Mouse (Mus musculus) neural tube, embryonic 11.5 days (tissue): ENCODE measurements around the gene Tns1. TPM values are rescaled to one million over a fixed set of nuclear protein-coding genes. Genes with fewer than 3 reads are reported as not detected.

Source experiments
- ATAC-seq: fragments of 200-750 bp; cut with Nextera tagmentation; 2 replicates; pipeline ENCODE4 v1.8.0; 2017; ENCODE audit warnings: moderate number of reproducible peaks, mild to moderate bottlenecking, moderate TSS enrichment, moderate library complexity; ENCODE audit not compliant: insufficient read depth, low FRiP score, low TSS enrichment
- DNase-seq: peaks from one replicate; pipeline ENCODE4 v3.0.0-alpha.2; 2015; ENCODE audit warnings: low spot score
- H3K27ac ChIP-seq: fragments of 300-500 bp; sonication (generic); 2 replicates; pipeline ENCODE4 v1.5.1; 2014; ENCODE audit warnings: low read depth, mild to moderate bottlenecking, low read length
- H3K27me3 ChIP-seq: fragments of 300-500 bp; sonication (generic); 2 replicates; pipeline ENCODE4 v1.6.1; 2014; ENCODE audit warnings: mild to moderate bottlenecking, low read length, mixed read lengths; ENCODE audit not compliant: control insufficient read depth, insufficient read depth
- H3K36me3 ChIP-seq: fragments of 300-500 bp; sonication (generic); 2 replicates; pipeline ENCODE4 v1.6.1; 2014; ENCODE audit warnings: mild to moderate bottlenecking, low read length, moderate library complexity, mixed read lengths; ENCODE audit not compliant: control insufficient read depth, insufficient read depth
- H3K4me1 ChIP-seq: fragments of 300-500 bp; sonication (generic); 2 replicates; pipeline ENCODE4 v1.6.1; 2014; ENCODE audit warnings: low read length, mixed read lengths; ENCODE audit not compliant: control insufficient read depth, insufficient read depth
- H3K4me2 ChIP-seq: fragments of 300-500 bp; sonication (generic); 2 replicates; pipeline ENCODE4 v1.6.1; 2014; ENCODE audit warnings: low read depth, mild to moderate bottlenecking, moderate library complexity
- H3K4me3 ChIP-seq: fragments of 300-500 bp; sonication (generic); 2 replicates; pipeline ENCODE4 v1.5.1; 2014; ENCODE audit warnings: low read depth, low read length
- H3K9ac ChIP-seq: fragments of 300-500 bp; sonication (generic); 2 replicates; pipeline ENCODE4 v1.6.1; 2014; ENCODE audit warnings: mild to moderate bottlenecking, low read length
- H3K9me3 ChIP-seq: fragments of 300-500 bp; sonication (generic); 2 replicates; pipeline ENCODE4 v1.6.1; 2016; ENCODE audit warnings: low read length; ENCODE audit not compliant: control insufficient read depth
- WGBS: fragments of 180-500 bp; shearing (Covaris S2); extraction: QIAGEN DNeasy Blood & Tissue Kit; methylation state at CpG from one replicate; pipeline ENCODE4 v1.1.7; 2014; 5-methylcytosine and 5-hydroxymethylcytosine counted together
- polyA plus RNA-seq: library from polyadenylated mRNA; unstranded; fragments of >200 nt; fragmentation: Nextera tagmentation; extraction: Ambion mirVana; gene quantifications from 2 replicates; pipeline ENCODE4 v1.2.1, GENCODE M21; 2014

The Tns1 gene
- polyA plus RNA-seq, 1 experiment from 2014 or later = 17.9 TPM

- no peak within 1 kb of the TSS for H3K4me3 ChIP-seq
- H3K27me3 ChIP-seq = no peaks in the 10 kb centered on the region
- no peak within 1 kb of the TSS for H3K4me2 ChIP-seq
- H3K4me1 ChIP-seq = no peaks in the 10 kb centered on the region
- H3K36me3 ChIP-seq = no peaks in the 10 kb centered on the region
- DNase-seq (no peak), ATAC-seq (no peak)
- no peak within 1 kb of the TSS for H3K27ac ChIP-seq
- 81% methylated on average over 8 of the region's 8 CpGs for WGBS
- no peaks in the 10 kb centered on the region for H3K9me3 ChIP-seq
- no peak within 1 kb of the TSS for H3K9ac ChIP-seq
Measured at GRCm38 (mm10) chr1:74153461-74154184, 29.4 kb upstream of the Tns1 start, which contains the start of gene Cxcr2. TSS of gene Cxcr2 (plus strand) at chr1:74153989.

- Histone ChIP-seq H3K36me3 (no peaks in the 10 kb centered on the region), H3K4me2 (no peak overlapping the region), H3K4me3 (no peak overlapping the region), H3K9ac (no peak overlapping the region), H3K9me3 (no peaks in the 10 kb centered on the region), H3K27ac (no peak overlapping the region), H3K4me1 (no peaks in the 10 kb centered on the region), H3K27me3 (no peaks in the 10 kb centered on the region)
- 86% methylated on average over 3 of the region's 3 CpGs for WGBS
- ATAC-seq = no peak
- DNase-seq = no peak
Measured at GRCm38 (mm10) chr1:74151091-74151490, 26.8 kb upstream of the Tns1 start.

GRCm38 (mm10) chr1:74150101-74150500, 25.9 kb upstream of the Tns1 start:
- no peak overlapping the region for H3K4me3 ChIP-seq
- H3K9ac ChIP-seq = no peak overlapping the region
- H3K9me3 ChIP-seq = no peaks in the 10 kb centered on the region
- no peaks in the 10 kb centered on the region for H3K36me3 ChIP-seq
- DNase-seq (no peak), ATAC-seq (no peak)
- H3K4me1 ChIP-seq = no peaks in the 10 kb centered on the region
- no peak overlapping the region for H3K4me2 ChIP-seq
- 84% methylated on average over 3 of the region's 3 CpGs for WGBS
- no peak overlapping the region for H3K27ac ChIP-seq
- H3K27me3 ChIP-seq = no peaks in the 10 kb centered on the region

- no peaks in the 10 kb centered on the region for H3K27me3 ChIP-seq
- no peaks in the 10 kb centered on the region for H3K36me3 ChIP-seq
- no peak for ATAC-seq
- no peaks in the 10 kb centered on the region for H3K4me1 ChIP-seq
- H3K27ac ChIP-seq = no peak overlapping the region
- 91% methylated on average over 6 of the region's 6 CpGs for WGBS
- no peak overlapping the region for H3K9ac ChIP-seq
- H3K4me3 ChIP-seq = no peak overlapping the region
- no peak for DNase-seq
- no peak overlapping the region for H3K4me2 ChIP-seq
- no peaks in the 10 kb centered on the region for H3K9me3 ChIP-seq
Measured at GRCm38 (mm10) chr1:74149106-74149885, 25.0 kb upstream of the Tns1 start.

- H3K27me3 ChIP-seq = no peaks in the 10 kb centered on the region
- no peak overlapping the region for H3K9ac ChIP-seq
- no peaks in the 10 kb centered on the region for H3K4me1 ChIP-seq
- no peak overlapping the region for H3K27ac ChIP-seq
- H3K36me3 ChIP-seq = no peaks in the 10 kb centered on the region
- no peaks in the 10 kb centered on the region for H3K9me3 ChIP-seq
- WGBS = 87% methylated on average over 8 of the region's 8 CpGs
- no peak for DNase-seq
- H3K4me3 ChIP-seq = no peak overlapping the region
- H3K4me2 ChIP-seq = no peak overlapping the region
- ATAC-seq = no peak
Measured at GRCm38 (mm10) chr1:74141781-74142180, 17.5 kb upstream of the Tns1 start.

GRCm38 (mm10) chr1:74139415-74139814, 15.2 kb upstream of the Tns1 start:
- Histone ChIP-seq H3K4me1 (no peaks in the 10 kb centered on the region), H3K9ac (no peak overlapping the region), H3K36me3 (no peaks in the 10 kb centered on the region), H3K27ac (no peak overlapping the region), H3K4me2 (no peak overlapping the region), H3K27me3 (no peaks in the 10 kb centered on the region), H3K4me3 (no peak overlapping the region), H3K9me3 (no peaks in the 10 kb centered on the region)
- ATAC-seq = no peak
- DNase-seq = no peak
- 64% methylated on average over 3 of the region's 3 CpGs for WGBS

- Histone ChIP-seq H3K4me3 (no peak overlapping the region), H3K4me2 (no peak overlapping the region), H3K9ac (no peak overlapping the region), H3K9me3 (no peaks in the 10 kb centered on the region), H3K27ac (no peak overlapping the region), H3K4me1 (no peaks in the 10 kb centered on the region), H3K36me3 (no peaks in the 10 kb centered on the region), H3K27me3 (no peaks in the 10 kb centered on the region)
- 80% methylated on average over 6 of the region's 6 CpGs for WGBS
- ATAC-seq (no peak), DNase-seq (no peak)
Measured at GRCm38 (mm10) chr1:74135326-74135950, 11.2 kb upstream of the Tns1 start.

- Histone ChIP-seq H3K4me3 (no peak overlapping the region), H3K4me2 (no peak overlapping the region), H3K27ac (no peak overlapping the region), H3K9me3 (no peaks in the 10 kb centered on the region), H3K27me3 (no peaks in the 10 kb centered on the region), H3K4me1 (no peaks in the 10 kb centered on the region), H3K9ac (no peak overlapping the region), H3K36me3 (no peaks in the 10 kb centered on the region)
- 78% methylated on average over 6 of the region's 6 CpGs for WGBS
- DNase-seq = no peak
- no peak for ATAC-seq
Measured at GRCm38 (mm10) chr1:74133954-74134353, 9.7 kb upstream of the Tns1 start.
